Mouse (Mus musculus): ENCODE data around the gene Tbcd.

DNA sequence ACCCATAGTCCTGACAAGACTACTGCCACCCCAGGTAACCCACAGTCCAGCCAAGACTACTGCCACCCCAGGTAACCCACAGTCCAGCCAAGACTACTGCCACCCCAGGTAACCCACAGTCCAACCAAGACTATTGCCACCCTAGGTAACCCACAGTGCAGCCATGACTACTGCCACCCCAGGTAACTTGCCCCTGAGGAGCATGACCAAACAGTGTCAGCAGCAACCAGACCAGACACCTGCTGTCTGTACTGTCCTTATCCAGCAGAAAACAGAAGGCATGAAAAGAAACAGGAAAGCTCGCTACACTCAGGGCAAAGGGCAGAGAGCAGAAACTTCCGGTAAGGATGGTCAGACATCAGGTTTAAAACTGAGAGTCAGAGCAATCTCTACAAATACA is 209.4 kb downstream of the Tbcd start:
- TF ChIP-seq POLR2A (IDR thresholded peaks at IDR 0.05; ENCODE audit: control insufficient read depth, low read depth, low read length) (no peak), CTCF (IDR thresholded peaks at IDR 0.05; ENCODE audit: control insufficient read depth, insufficient read depth, insufficient replicate concordance, low read depth, low read length) (no peak)

Measured in testis, adult 2 months (tissue).